Mouse (Mus musculus) urinary bladder, postnatal 36 days (tissue): Measurements from ENCODE around the gene Arid1a.
"Not testable (repeated sequence)": the region's sequence is repeated elsewhere in the genome, so short reads cannot be mapped to it uniquely, and the experiment has no call there.

Source experiments
- DNase-seq, 2 experiments: peaks; one replicate each; pipeline ENCODE4 v3.0.0; 2022; ENCODE audit warnings: low spot score in 2 of 2, mixed read lengths in 1 of 2

Arid1a gene

GRCm38 (mm10) chr4:133674331-133674695 lies 82.3 kb downstream of the Arid1a start:
- no peak for DNase-seq

GRCm38 (mm10) chr4:133673666-133674330 lies 82.8 kb downstream of the Arid1a start:
- peak in 1 of 2 experiments; percentile 51 for DNase-seq

GRCm38 (mm10) chr4:133672845-133673647 lies 83.5 kb downstream of the Arid1a start:
- peak; percentile 23 to 40 for DNase-seq

GRCm38 (mm10) chr4:133671881-133672844 lies 84.4 kb downstream of the Arid1a start, which contains the start of gene Pigv:
Pigv (minus strand) TSS chr4:133672647.
- DNase-seq: peak; percentile 90 to 94

GRCm38 (mm10) chr4:133671184-133671880 lies 85.2 kb downstream of the Arid1a start:
- DNase-seq: peak; percentile 75 to 83

- DNase-seq: no peak
Observed at GRCm38 (mm10) chr4:133669652-133670210, 86.8 kb downstream of the Arid1a start.

DNA sequence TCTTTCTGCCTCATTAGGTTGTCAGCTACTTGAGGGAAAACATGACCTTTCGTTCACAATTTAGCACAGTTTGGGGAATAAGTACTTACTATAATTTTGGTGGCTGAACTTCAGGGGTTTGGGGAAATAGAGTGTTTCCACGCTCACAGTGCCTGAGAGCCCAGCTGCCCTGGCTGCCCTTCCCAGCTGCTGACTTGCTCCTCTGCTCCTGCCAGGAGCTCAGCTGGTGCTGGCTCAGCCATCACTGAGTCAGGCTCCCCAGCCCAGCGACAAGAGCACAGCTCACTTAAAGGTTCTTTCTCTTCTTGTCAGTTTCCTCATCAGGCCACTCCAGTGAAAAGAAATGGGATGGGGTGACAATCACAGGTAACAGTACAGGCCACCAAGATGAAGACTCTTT lies 88.0 kb downstream of the Arid1a start:
- DNase-seq: no peak

DNA sequence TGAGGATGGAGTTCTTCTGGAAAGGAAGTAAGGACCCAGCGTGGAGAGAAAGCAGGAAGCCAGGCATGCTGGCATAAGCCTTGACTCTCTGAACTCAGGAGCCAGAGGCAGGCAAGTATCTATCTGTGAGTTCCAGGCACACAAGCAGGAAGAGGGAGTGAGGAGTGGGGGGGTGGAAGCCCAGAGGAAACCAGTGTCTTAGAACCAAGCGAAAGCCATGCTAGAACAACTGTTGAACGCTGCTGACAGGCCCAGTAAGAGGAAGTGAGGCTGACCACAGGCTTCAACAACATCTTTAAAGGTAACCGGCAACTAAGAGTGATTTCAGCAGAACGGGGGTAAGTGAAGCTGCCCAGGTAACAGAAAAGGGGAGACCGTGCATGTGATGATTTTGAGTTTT lies 90.4 kb downstream of the Arid1a start:
- DNase-seq: no peak

DNA sequence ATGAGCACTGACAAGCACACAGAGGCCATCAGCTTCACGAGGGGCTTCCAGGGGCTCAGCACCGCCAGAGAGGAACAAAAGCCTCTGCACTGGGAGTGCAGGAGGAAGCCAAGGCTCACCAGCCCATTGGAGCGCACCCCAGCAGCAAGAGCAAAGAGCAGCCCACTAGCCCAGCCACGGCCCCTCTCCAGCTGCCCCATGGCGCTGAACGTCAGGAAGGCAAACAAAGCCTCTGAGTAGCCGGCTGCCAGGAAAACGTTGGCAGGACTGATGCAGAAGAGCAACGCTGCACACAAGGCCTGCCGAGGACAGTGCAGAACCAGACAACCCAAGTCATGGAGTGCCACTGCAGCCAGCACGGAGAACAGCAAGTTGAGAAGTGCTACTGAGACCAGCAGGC lies 91.5 kb downstream of the Arid1a start:
- DNase-seq: no peak

GRCm38 (mm10) chr4:133662945-133663344 lies 93.6 kb downstream of the Arid1a start:
- no peak for DNase-seq

DNA sequence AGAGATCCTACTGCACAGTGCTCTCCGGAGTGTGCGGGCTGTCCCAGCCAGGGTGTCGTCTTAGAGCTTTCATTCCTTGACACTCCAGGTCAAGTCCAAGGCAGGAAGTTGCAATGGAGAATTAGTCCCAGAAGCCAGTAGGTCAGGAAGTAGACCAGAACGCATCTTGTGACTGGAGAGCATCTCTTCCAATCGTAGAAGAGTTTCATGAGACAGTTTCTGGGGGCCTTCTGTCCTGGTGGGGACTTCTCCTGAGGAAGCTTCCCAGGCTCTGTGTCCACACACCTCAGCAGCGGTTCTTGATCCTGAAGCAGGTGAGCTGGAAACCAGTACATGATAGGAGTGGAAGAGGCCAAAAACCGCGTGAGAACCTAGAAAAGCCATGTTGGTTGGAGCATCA lies 94.1 kb downstream of the Arid1a start:
- no peak for DNase-seq

- DNase-seq: peak; percentile 45 to 85
Observed at GRCm38 (mm10) chr4:133660193-133661155, 96.1 kb downstream of the Arid1a start.

- peak; percentile 39 to 50 for DNase-seq
Observed at GRCm38 (mm10) chr4:133659497-133660192, 96.9 kb downstream of the Arid1a start.

DNA sequence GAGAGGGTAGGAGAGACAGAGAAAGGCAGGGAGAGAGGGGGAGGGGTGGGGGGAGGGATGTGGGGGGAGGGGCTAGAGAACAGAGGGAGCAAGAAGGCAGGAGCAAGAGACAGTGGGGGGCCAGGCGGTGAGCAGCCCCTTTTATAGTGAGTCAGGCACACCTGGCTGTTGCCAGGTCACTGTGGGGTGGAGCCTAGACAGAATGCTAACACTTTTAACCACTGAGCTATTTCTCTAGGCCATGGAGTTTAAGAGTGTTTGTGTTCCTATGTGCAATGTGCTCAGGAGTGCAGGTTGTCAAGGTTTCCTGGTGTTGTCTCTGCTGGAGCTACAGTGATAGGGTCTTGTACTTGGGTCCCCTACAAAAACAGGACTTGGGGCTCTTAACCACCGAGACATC lies 97.8 kb downstream of the Arid1a start:
- DNase-seq: no peak

DNA sequence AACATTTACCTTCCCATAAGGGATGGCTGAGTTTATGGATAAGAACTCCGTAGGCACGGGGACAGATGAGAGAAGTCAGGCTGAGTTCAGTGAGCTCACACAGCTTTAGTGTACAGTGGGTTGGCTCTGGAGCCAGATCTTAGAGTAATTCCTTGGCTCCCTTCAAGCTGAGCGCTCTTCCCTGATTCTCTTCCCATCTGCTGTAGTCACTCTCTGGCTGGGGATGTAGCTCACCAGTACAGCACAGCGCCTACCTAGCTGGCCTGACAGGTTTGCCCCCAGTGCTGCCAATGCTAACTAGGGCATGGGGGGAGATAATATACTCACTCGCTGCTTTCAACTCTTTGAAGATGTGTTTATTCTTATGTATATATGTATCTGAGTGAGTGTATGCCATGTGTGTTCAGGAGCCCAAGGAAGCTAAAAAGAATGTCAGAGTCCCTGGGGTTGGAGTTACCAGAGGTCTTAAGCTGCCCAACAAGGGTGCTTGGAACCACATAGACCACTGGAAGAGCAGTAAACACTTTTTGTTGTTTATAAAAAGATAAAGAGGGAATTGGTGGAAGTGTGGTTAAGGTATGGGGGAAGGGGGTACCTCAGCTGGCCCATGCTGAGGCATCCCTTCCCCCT lies 98.6 kb downstream of the Arid1a start:
- no peak for DNase-seq

- DNase-seq: no peak
Observed at GRCm38 (mm10) chr4:133656997-133657396, 99.6 kb downstream of the Arid1a start.

DNA sequence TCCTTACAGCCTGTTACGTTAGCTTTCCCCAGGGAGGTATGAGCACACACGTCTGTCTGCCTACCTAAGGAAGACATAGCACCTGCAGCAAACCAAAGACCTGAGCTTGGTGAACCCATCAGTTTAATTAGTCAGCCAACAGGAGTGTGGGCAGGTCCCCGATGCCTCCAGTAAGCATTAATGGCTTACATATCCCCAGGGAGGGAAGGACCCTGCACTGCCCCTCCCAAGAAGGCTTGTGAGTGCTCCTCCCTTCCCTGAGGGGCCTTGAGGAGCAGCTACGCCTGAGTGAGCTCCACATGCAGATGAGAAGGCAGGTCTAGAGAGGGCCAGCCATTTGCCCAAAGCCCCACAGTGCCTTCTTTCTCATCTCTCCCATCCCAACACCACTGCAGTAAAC lies 100.3 kb downstream of the Arid1a start:
- DNase-seq: no peak

- DNase-seq: not testable (repeated sequence)
Observed at GRCm38 (mm10) chr4:133654070-133654469, 102.5 kb downstream of the Arid1a start.

- DNase-seq: no peak
Observed at GRCm38 (mm10) chr4:133652746-133653145, 103.8 kb downstream of the Arid1a start.
